Mouse (Mus musculus) midbrain, postnatal 0 days (tissue): ENCODE measurements around the gene Ly6g6d. TPM values are rescaled to one million over a fixed set of nuclear protein-coding genes. Genes with fewer than 3 reads are reported as not detected.

Experiments
- ATAC-seq: fragments of 200-750 bp; cut with Nextera tagmentation; 2 replicates; pipeline ENCODE4 v1.8.0; 2017; ENCODE audit warnings: moderate number of reproducible peaks, mild to moderate bottlenecking, moderate TSS enrichment, moderate library complexity; ENCODE audit not compliant: low FRiP score
- DNase-seq: peaks from one replicate; pipeline ENCODE4 v3.0.0-alpha.2; 2015; ENCODE audit warnings: low spot score
- H3K27ac ChIP-seq: fragments of 300-500 bp; sonication (generic); 2 replicates; pipeline ENCODE4 v1.5.1; 2014; ENCODE audit warnings: low read depth, mild to moderate bottlenecking, low read length, mixed read lengths
- H3K27me3 ChIP-seq: fragments of 300-500 bp; sonication (generic); 2 replicates; pipeline ENCODE4 v1.6.1; 2014; ENCODE audit warnings: low read length, control low read depth, mixed read lengths; ENCODE audit not compliant: insufficient read depth
- H3K36me3 ChIP-seq: fragments of 300-500 bp; sonication (generic); 2 replicates; pipeline ENCODE4 v1.6.1; 2014; ENCODE audit warnings: low read length, control low read depth, mixed read lengths; ENCODE audit not compliant: insufficient read depth
- H3K4me1 ChIP-seq: fragments of 300-500 bp; sonication (generic); 2 replicates; pipeline ENCODE4 v1.6.1; 2014; ENCODE audit warnings: mild to moderate bottlenecking, control low read depth, antibody characterized with exemption, low read length, mixed read lengths; ENCODE audit not compliant: insufficient read depth
- H3K4me2 ChIP-seq: fragments of 300-500 bp; sonication (generic); 2 replicates; pipeline ENCODE4 v1.6.1; 2014; ENCODE audit warnings: low read depth, mild to moderate bottlenecking, low read length, mixed read lengths; ENCODE audit not compliant: poor library complexity, severe bottlenecking
- H3K4me3 ChIP-seq: fragments of 300-500 bp; sonication (generic); 2 replicates; pipeline ENCODE4 v1.5.1; 2014; ENCODE audit warnings: low read depth, mild to moderate bottlenecking, low read length, moderate library complexity
- H3K9ac ChIP-seq: fragments of 300-500 bp; sonication (generic); replicated peaks from 2 replicates; pipeline ENCODE4 v1.6.1; 2014; ENCODE audit warnings: mild to moderate bottlenecking, low read length, moderate library complexity, mixed read lengths; ENCODE audit not compliant: poor library complexity, severe bottlenecking
- H3K9me3 ChIP-seq: fragments of 300-500 bp; sonication (generic); 2 replicates; pipeline ENCODE4 v1.6.1; 2016; ENCODE audit warnings: low read length, control low read depth
- CTCF ChIP-seq: IDR thresholded peaks from 2 replicates; pipeline ENCODE4 v1.5.1; 2016; ENCODE audit warnings: antibody characterized with exemption, mild to moderate bottlenecking
- WGBS: fragments of 180-500 bp; shearing (Covaris S2); extraction: QIAGEN DNeasy Blood & Tissue Kit; methylation state at CpG from one replicate; pipeline ENCODE4 v1.1.7; 2014; 5-methylcytosine and 5-hydroxymethylcytosine counted together
- polyA plus RNA-seq: library from polyadenylated mRNA; unstranded; fragments of >200 nt; fragmentation: Nextera tagmentation; extraction: Ambion mirVana; gene quantifications from 2 replicates; pipeline ENCODE4 v1.2.1, GENCODE M21; 2015
- total RNA-seq: library from RNA; depleted of rRNA; stranded (reverse); fragments of >200 nt; gene quantifications from 2 replicates; pipeline ENCODE4 v1.2.3, GENCODE M21; 2014

Gene Ly6g6d
- total and polyA plus RNA-seq, 2 experiments from 2014 or later, result 1.1 TPM; not detected in 1

GRCm38 (mm10) chr17:35076507-35077176 is 1.2 kb downstream of the Ly6g6d start, which contains the start of gene Ly6g6e:
Ly6g6e (plus strand) TSS chr17:35076902.
- no peak within 1 kb of the TSS for H3K9ac ChIP-seq
- DNase-seq (no peak), ATAC-seq (no peak)
- H3K9me3 ChIP-seq, result no peaks in the 10 kb centered on the region
- no peaks in the 10 kb centered on the region for H3K4me1 ChIP-seq
- no peaks in the 10 kb centered on the region for H3K27me3 ChIP-seq
- H3K4me3 ChIP-seq, result peak within 1 kb of the TSS; percentile 18; the same call in 1 of the 2 replicates
- TF ChIP-seq CTCF, result no peak
- no peak within 1 kb of the TSS for H3K27ac ChIP-seq
- H3K36me3 ChIP-seq, result no peaks in the 10 kb centered on the region
- 40% methylated on average over 10 of the region's 10 CpGs for WGBS
- peak within 1 kb of the TSS; percentile 35 for H3K4me2 ChIP-seq

- H3K9ac ChIP-seq, result no peak overlapping the region
- DNase-seq, result no peak
- no peak for TF ChIP-seq CTCF
These were observed 3.8 kb downstream of the Ly6g6d start for GRCm38 (mm10) chr17:35074097-35074496.

DNA sequence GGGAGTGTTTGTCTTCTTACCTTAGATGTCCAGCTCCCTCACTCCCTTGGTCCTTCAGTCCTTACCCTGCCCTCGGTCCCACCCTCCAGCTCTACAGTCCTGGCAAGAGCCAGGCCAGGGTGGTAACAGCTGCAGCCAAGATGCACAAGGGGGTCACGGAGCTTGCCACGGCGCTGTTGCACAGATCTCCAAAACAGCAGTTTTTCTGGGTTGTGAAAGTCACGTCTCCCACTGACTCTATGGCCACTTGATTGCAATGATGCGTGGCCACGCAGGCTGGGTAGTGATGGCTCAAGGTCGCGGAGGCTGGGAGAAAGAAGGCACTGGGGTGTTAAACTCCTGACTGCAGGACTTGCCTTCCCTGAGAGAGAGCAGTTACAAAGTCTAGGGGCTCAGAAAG is 6.4 kb downstream of the Ly6g6d start:
- no peak for TF ChIP-seq CTCF
- Histone ChIP-seq H3K36me3 (no peaks in the 10 kb centered on the region), H3K27me3 (no peaks in the 10 kb centered on the region), H3K4me1 (no peaks in the 10 kb centered on the region), H3K9me3 (no peaks in the 10 kb centered on the region), H3K27ac (no peak overlapping the region), H3K4me2 (no peak overlapping the region), H3K4me3 (no peak overlapping the region), H3K9ac (no peak overlapping the region)
- no peak for DNase-seq
- WGBS, result 80% methylated on average over 9 of the region's 9 CpGs
- ATAC-seq, result no peak

More at GRCm38 (mm10) chr17:35074097-35074496, 3.8 kb downstream of the Ly6g6d start:
- Histone ChIP-seq H3K27me3 (no peaks in the 10 kb centered on the region), H3K4me1 (no peaks in the 10 kb centered on the region), H3K9me3 (no peaks in the 10 kb centered on the region), H3K4me3 (no peak overlapping the region), H3K36me3 (no peaks in the 10 kb centered on the region), H3K4me2 (no peak overlapping the region), H3K27ac (no peak overlapping the region)
- ATAC-seq, result no peak
- 57% methylated on average over 17 of the region's 17 CpGs for whole genome bisulfite sequencing

- Histone ChIP-seq H3K4me2 (no peak overlapping the region), H3K4me3 (no peak overlapping the region), H3K9ac (no peak overlapping the region), H3K9me3 (no peaks in the 10 kb centered on the region), H3K4me1 (no peaks in the 10 kb centered on the region), H3K36me3 (no peaks in the 10 kb centered on the region), H3K27me3 (0 out of 2 replicates have a peak, but pooled peaks cover under 1% of the 10 kb centered on the region), H3K27ac (no peak overlapping the region)
- ATAC-seq, result no peak
- TF ChIP-seq CTCF, result no peak
- no peak for DNase-seq
- WGBS, result 57% methylated on average over 6 of the region's 6 CpGs
These were observed 7.2 kb downstream of the Ly6g6d start for GRCm38 (mm10) chr17:35070556-35071229.

GRCm38 (mm10) chr17:35068213-35068914 is 9.5 kb downstream of the Ly6g6d start:
- no peak overlapping the region for H3K4me2 ChIP-seq
- 85% methylated on average over 17 of the region's 17 CpGs for WGBS
- no peak overlapping the region for H3K27ac ChIP-seq
- H3K4me1 ChIP-seq, result no peaks in the 10 kb centered on the region; the same call in 1 of the 2 replicates
- no peak for TF ChIP-seq CTCF
- H3K9ac ChIP-seq, result no peak overlapping the region
- DNase-seq, result no peak
- no peak for ATAC-seq
- peaks cover 19% of the 10 kb centered on the region; the same call in 1 of the 2 replicates for H3K27me3 ChIP-seq
- H3K36me3 ChIP-seq, result no peaks in the 10 kb centered on the region
- H3K9me3 ChIP-seq, result no peaks in the 10 kb centered on the region
- no peak overlapping the region for H3K4me3 ChIP-seq
